Mouse (Mus musculus) megakaryocyte, embryonic 14.5 days (primary cell): ENCODE results near the gene Meis1.

Source experiments
- FLI1 ChIP-seq: IDR thresholded peaks from 2 replicates; pipeline ENCODE4 v1.6.1; 2012; ENCODE audit warnings: low read length, inconsistent platforms, mixed read lengths
- GATA1 ChIP-seq: IDR thresholded peaks from 3 replicates; pipeline ENCODE4 v1.6.1; 2012; ENCODE audit warnings: mixed read lengths, low read length, inconsistent platforms, borderline replicate concordance

DNA sequence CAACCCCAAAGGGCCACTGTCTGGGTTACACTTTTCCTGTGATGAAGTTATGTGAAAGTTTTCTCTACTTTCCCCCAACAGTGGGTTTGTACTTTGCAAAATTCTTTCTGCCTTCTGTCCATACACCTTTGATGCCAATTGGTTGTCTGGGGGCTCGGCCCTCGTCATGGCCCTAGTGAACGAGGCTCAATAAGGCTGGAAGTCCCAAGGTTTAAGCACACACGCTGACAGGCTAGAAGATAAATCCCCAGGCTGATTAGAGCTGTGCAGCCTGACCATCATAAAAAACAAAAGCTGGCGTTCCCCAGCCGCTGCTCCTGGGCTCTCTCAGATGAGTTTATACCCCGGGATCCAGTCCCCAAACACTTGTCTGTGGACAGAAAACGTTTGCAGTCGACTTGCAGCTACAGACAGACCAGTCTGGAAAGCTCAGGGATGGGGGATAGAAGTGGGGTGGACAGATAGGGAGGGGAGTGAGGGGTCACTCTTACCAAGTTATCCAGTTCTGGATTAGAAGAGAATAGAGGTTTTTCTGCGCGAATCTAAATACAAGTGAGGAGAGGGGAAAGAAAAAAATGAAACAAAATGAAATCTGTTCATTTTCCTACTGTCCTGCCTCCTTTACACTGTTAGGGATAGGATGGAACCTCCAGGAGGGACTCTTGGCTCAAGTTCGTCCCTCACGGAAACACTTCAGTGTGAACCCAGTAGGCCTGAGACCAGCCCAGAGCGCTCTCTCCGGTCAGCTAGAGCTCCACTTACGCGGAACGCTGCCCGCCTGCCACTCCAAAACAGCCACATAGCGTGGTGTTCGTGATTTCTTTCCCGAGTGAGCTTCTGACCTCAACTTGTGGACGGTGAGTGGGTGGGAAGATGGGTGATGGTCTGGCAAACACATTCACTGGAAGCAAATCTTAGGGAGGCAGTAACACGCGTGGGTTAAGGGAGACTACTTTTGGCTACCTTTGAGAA lies 5.4 kb downstream of the Meis1 start:
- TF ChIP-seq GATA1: no peak
- TF ChIP-seq FLI1: no peak
